Mouse (Mus musculus): ENCODE data around the gene Igf1.

Igf1 gene

DNA sequence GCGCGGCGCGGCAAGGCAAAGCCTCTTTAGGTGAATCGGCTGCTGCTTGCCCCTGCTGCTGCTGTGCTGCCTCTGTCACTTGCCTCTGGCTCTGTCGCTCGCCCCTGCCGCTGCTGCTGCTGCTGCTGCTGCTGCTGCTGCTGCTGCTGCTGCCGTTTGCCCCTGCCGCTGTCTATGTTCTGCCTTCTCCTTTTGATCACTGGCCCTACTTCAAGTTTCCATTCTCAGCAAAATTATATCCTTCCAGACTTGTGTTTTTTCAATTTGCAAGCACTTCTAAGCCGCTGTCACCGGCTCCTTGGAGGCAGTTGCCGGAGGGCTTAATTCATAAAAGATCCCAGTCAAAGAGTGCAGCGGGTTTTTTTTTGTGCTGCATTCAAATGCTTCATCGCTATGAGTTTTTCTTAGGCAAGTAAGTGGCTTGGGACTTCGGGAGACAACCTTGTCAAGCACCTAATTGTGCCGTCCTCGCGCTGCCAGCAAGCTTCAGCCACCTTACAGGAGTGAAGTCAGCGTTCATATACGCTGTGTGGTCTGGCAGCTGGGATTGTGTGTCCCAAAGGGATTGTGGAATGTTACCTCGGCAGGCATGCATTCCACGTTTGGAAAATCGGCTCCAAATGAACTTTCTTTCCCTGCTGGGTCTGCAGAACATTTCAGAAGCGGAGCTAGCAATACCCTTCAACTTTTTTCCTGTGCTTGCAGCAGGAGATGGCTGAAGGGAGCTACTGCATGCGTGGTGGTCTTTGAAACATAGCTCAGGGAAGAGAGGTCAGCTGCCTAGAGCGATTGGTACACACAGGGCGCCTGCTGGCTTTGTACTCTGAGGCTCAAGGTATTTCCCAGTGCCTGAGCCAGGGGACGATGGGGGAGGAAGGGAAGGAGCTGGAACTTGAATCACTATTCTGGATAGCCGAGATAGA is 2.4 kb downstream of the Igf1 start:
- DNase-seq (ENCODE audit: low spot score) = no peak

GRCm38 (mm10) chr10:87861104-87861455 is 3.0 kb downstream of the Igf1 start:
- no peak for DNase-seq (ENCODE audit: low spot score)

DNA sequence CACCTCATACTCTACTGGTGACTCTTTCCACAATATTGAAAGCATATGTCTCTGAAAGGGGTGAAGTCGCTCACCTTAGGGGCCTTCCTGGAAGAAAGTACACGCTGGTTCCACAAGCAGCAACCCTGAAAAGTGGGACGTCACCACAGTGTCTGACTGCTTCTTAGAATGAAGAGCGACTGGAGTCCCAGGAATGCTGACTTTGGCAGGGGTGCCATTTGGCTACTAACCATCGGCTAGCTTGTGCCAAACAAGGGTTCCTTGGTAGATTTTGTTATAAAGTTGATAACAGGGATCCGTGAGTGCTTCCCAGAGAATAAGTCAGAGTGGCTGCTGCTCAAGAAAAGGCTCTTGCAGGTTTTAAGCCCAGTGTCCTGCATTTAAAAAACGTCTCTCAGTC is 4.8 kb downstream of the Igf1 start:
- DNase-seq (ENCODE audit: low spot score) = no peak

DNA sequence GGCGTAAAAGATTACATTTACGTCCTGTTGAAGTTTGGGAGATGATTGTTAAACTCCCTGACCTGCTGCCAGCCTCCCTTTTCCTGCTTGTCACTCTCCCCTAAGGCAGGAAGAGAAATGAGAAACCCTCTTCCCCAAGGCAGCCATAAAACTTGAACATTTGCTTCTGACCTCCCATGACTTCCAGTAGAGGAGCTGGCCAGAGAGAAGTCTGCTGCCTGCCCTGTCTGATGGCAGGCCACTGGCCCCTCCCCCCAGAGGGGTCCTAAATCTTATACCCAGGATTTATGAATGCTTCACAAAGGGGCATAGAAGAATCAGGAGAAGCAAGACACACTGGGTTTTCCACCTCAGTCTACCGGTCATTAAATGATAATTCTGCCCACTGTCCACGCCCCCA is 5.3 kb downstream of the Igf1 start:
- no peak for DNase-seq (ENCODE audit: low spot score)

- no peak for DNase-seq (ENCODE audit: low spot score)
These were observed 7.6 kb downstream of the Igf1 start for GRCm38 (mm10) chr10:87865712-87866111.

DNA sequence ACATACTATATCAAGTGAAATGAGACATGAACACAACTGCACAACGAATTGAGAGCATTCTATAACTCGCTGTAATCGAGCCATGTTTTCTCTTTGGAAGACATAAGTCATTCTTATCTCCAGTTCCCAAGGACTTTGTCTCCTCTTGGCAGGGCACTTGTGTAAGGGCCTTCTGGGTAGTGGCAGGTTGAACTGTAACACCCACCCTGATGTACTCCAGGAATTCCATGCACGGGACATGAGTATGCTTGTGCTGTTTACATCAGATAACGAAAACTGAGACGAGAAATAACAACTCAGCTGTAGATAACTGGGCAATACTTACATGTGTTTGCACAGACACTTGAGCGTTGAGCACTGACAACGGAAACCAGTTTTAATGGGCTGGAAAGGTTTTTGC is 8.4 kb downstream of the Igf1 start:
- no peak for DNase-seq (ENCODE audit: low spot score)

- DNase-seq (ENCODE audit: low spot score) = no peak
These were observed 9.2 kb downstream of the Igf1 start for GRCm38 (mm10) chr10:87867217-87867616.

- no peak for DNase-seq (ENCODE audit: low spot score)
These were observed 9.6 kb downstream of the Igf1 start for GRCm38 (mm10) chr10:87867631-87868030.

DNA sequence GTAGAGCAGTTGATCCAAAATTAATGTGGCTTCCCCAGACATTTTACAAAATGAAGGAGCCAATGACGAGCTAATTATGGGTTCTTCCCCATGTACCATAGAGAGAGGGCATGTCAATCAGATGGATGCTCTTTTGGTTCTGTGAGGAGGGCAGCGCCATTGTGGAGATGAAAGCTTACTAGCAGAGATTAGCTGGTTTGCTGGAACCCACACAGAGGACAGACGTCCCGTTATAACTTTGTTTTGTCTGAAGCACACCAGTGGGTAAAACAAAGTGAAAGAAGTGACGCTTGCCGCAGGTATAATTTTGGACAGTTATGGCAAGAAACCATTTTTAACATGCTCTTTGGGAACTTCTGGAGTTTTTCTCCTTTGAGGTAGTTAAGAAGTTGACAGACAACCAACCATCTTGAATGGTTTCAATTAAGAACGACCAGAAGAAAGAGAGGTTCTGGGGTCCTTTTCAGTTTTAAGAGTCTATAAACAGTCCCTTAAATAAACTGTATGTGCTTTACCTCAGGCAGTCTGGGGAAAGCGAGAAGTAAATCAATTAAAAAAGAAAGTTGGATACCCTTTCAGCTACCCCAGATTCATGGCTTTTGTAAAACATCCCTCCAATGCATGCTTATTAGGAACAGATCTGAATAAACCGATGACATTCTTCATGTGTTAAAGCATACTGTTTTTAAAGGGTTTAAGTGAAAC is 10.4 kb downstream of the Igf1 start:
- DNase-seq (ENCODE audit: low spot score) = no peak

GRCm38 (mm10) chr10:87869151-87869550 is 11.1 kb downstream of the Igf1 start:
- DNase-seq (ENCODE audit: low spot score) = no peak

- no peak for DNase-seq (ENCODE audit: low spot score)
These were observed 11.6 kb downstream of the Igf1 start for GRCm38 (mm10) chr10:87869691-87870090.

DNA sequence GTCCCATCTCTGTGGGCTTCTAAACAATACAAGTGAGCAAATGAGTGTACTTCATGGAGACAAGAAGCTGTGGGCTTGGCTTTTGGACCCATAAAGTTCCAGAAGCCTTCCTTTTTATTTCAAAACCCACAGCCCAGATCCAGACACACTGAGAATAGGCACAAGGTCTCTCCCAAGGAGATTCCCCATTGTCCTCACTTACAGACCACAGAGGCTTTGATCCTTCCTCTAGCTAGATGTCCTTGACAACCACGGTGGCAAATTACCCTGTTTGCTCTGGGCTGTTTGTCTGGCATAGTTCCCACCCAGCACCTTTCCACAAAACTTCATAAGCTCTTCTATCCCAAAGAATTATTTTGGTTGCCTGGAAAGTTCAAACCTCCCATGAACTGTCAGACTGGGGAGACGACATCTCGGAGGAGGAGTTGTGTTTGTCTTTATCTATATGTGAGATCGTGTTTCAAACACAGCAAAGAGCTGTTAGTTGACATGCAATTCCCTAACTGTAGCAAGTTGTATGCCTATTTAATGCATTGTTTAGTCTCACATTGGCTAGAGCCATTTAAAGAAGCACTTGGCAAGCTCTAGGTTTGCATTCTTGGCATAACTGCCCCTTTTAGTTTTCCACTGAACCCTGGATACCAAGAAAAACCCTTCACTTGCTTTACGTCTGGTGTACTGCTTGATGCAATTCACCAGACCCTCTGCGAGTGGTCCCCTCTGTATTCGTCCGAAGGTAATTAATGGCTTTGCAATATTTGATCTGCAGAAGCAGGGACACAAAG is 14.0 kb downstream of the Igf1 start:
- DNase-seq (ENCODE audit: low spot score) = no peak

GRCm38 (mm10) chr10:87872854-87873253 is 14.8 kb downstream of the Igf1 start:
- no peak for DNase-seq (ENCODE audit: low spot score)

- no peak for DNase-seq (ENCODE audit: low spot score)
These were observed 15.5 kb downstream of the Igf1 start for GRCm38 (mm10) chr10:87873516-87873915.

DNA sequence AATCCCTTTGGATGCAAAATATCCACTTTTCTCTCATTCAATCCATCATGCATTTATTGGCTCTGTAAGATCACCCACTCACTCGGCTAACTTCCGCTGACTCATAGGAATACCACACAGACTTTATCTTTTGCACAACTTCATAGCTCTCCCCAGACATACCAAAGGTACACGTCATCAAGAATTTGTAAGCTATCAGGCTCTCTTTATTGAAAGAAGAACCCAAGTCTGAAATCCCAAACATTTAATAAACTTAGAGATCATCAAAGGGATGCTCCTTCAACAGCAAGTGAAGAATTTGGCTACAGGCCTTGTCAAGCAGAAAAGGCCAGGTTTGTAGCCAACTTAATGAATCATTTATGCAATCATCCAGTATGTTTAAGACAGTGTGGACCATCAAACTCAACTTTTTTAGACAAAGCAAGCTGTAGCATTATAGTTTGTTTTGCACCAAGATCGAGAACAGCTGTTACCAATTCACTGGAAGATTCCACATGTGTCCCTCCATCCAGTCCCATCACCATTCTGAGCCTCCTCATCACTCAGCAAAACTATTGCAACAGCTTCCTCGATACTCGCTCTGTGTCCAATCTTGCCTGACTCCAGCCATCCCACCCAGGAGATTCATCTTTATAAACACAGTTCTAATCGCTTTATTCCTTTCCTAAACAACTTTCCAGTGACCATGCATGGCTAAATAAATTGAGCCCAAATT is 22.2 kb downstream of the Igf1 start:
- no peak for DNase-seq (ENCODE audit: low spot score)

DNA sequence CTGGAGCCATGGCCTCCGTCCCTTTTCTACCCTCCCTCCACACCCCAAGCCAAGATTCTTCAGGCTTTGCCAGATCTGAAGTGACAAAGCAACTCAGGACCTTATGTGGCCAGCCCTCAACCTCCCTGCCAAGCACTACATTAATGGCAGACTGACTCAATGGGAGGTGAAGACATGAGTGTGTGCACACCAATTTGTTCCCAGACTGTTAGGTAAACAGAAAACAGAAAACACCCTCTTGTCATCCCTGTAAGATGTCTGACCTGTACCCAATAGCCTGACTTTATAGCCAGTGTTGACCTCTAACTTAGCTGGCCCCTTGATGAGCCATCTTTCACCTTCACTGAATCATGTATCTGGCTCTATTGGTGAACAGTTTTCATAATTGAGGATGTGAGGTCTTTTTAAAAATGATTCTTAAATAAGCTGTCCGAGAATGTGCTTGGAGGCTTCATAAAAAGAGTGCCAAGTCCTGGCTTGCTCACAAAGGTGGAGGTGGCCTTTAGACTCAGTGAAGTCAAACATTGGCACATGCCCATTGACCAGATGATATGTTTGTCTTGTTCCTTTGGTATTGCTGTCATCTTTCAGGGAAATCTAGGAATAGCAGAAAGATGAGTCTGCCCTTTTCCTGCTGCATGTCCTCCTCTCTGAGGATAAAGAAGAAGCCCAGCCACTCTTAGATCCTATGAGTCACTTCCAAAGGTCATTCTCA is 27.4 kb downstream of the Igf1 start:
- no peak for DNase-seq (ENCODE audit: low spot score)

DNA sequence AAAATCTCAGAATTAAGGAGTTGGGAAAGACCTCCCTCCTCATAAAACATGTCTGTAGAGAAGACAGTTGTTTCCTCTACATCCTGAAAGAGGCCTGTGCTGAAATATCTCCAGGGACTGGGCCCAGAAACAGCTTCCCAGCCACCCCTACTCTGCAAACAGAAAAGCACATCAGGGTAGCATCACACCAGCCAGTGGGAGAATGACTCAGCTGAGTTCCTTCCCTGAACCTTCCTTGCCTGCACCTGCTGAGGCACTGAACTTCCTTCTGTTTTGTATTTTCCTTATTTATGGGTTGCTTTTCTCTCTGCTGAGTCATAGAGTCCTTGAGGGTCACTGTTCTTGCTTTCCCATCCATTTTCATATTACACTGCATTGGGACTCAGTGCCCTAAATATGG is 31.8 kb downstream of the Igf1 start:
- DNase-seq (ENCODE audit: low spot score) = no peak

- DNase-seq (ENCODE audit: low spot score) = no peak
These were observed 34.2 kb downstream of the Igf1 start for GRCm38 (mm10) chr10:87892256-87892655.

DNA sequence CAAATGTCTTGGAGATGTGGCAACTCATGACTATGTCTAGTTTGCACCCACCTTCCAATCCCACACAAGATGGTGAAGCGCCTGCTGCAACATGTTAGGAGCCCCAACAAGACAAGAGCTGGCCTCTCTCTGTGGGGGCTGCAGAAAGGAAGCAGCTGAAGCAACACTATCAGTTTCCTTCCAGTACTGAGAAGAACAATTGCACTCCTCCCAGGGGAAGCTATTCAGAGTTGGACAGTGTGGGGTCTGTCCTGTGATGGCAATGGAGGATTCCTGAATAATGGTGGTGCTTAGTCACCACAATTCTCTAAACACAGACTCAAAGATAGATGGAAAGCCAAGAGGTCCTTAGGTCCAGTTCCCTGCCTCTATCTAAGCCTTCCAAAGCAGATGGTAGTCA is 35.2 kb downstream of the Igf1 start:
- DNase-seq (ENCODE audit: low spot score) = no peak

GRCm38 (mm10) chr10:87894461-87895120 is 36.5 kb downstream of the Igf1 start:
- no peak for DNase-seq (ENCODE audit: low spot score)

DNA sequence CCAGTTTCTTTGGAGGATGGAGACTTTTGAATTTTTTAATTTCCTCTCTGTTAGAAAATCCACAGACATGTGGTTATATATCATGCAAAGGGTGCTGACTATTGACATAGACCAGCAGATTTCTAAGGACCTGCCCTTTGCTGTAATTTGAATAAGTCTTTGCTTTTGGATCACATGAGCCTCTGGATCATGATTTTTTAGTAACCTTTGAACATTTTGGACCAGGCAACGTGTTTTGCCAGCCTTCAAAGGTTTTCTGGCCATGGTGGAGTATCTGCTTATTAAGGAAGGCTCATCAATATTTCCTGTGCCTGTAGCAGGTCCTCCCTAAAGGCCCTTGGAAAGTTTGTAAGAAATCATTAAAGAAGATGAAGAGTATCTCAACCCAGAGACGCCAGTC is 37.3 kb downstream of the Igf1 start:
- no peak for DNase-seq (ENCODE audit: low spot score)
